Mouse (Mus musculus): ENCODE measurements at regions not wholly inside any gene's neighbourhood (a gene's known extent, or its start where the extent isn't known, plus 50 kb on each side); places are given as distances from the start of the nearest gene placed in this dataset.
A peak's percentile ranks its signal among the peaks of the same experiment; 100 is the strongest.

- Histone ChIP-seq H3K9ac (replicated peaks; ENCODE audit: low read depth, low read length) (no peak overlapping the region), H3K4me2 (ENCODE audit: low read depth, low read length) (no peak overlapping the region), H3K36me3 (ENCODE audit: control insufficient read depth, insufficient read depth, low read length) (no peaks in the 10 kb centered on the region), H3K27ac (ENCODE audit: low read depth, low read length) (no peak overlapping the region), H3K4me1 (ENCODE audit: control insufficient read depth, insufficient read depth, low read length) (peaks cover 5% of the 10 kb centered on the region; the same call in 1 of the 2 replicates), H3K27me3 (ENCODE audit: control insufficient read depth, insufficient read depth, low read length) (no peaks in the 10 kb centered on the region), H3K9me3 (ENCODE audit: control insufficient read depth, low read length) (no peaks in the 10 kb centered on the region), H3K4me3 (ENCODE audit: low read depth, low read length) (no peak overlapping the region)
- peak; percentile 25; the same call in 1 of the 2 replicates for ATAC-seq (ENCODE audit: low read depth)
- WGBS, result 80% methylated on average over 3 of the region's 3 CpGs
Measured at GRCm38 (mm10) chr1:18465303-18465829, 200.4 kb upstream of the Defb41 start.

- H3K27ac ChIP-seq (ENCODE audit: low read depth, low read length), result no peak overlapping the region
- WGBS, result 22% methylated on average over 1 of the region's 1 CpGs
Measured at GRCm38 (mm10) chr1:18463218-18463617, 198.3 kb upstream of the Defb41 start.

GRCm38 (mm10) chr1:18416297-18416732 lies 151.4 kb upstream of the Defb41 start:
- H3K27me3 ChIP-seq (ENCODE audit: control insufficient read depth, insufficient read depth, low read length), result no peaks in the 10 kb centered on the region
- 13% methylated on average over 3 of the region's 3 CpGs for WGBS
- no peaks in the 10 kb centered on the region for H3K36me3 ChIP-seq (ENCODE audit: control insufficient read depth, insufficient read depth, low read length)
- H3K4me3 ChIP-seq (ENCODE audit: low read depth, low read length), result no peak overlapping the region
- H3K4me1 ChIP-seq (ENCODE audit: control insufficient read depth, insufficient read depth, low read length), result peaks cover 6% of the 10 kb centered on the region; the same call in 1 of the 2 replicates
- peak overlapping the region; percentile 0; the same call in 1 of the 2 replicates for H3K9ac ChIP-seq (replicated peaks; ENCODE audit: low read depth, low read length)
- H3K9me3 ChIP-seq (ENCODE audit: control insufficient read depth, low read length), result no peaks in the 10 kb centered on the region
- peak; percentile 78; the same call in 1 of the 2 replicates for ATAC-seq (ENCODE audit: low read depth)
- no peak overlapping the region for H3K27ac ChIP-seq (ENCODE audit: low read depth, low read length)
- peak overlapping the region; percentile 4; the same call in 1 of the 2 replicates for H3K4me2 ChIP-seq (ENCODE audit: low read depth, low read length)

More at GRCm38 (mm10) chr1:18463218-18463617, 198.3 kb upstream of the Defb41 start:
- no peak overlapping the region for H3K9ac ChIP-seq (replicated peaks; ENCODE audit: low read depth, low read length)
- H3K4me3 ChIP-seq (ENCODE audit: low read depth, low read length), result no peak overlapping the region
- no peaks in the 10 kb centered on the region for H3K27me3 ChIP-seq (ENCODE audit: control insufficient read depth, insufficient read depth, low read length)
- no peaks in the 10 kb centered on the region for H3K9me3 ChIP-seq (ENCODE audit: control insufficient read depth, low read length)
- H3K4me2 ChIP-seq (ENCODE audit: low read depth, low read length), result no peak overlapping the region
- no peaks in the 10 kb centered on the region for H3K36me3 ChIP-seq (ENCODE audit: control insufficient read depth, insufficient read depth, low read length)
- peaks cover 5% of the 10 kb centered on the region; the same call in 1 of the 2 replicates for H3K4me1 ChIP-seq (ENCODE audit: control insufficient read depth, insufficient read depth, low read length)
- peak; percentile 59; the same call in 1 of the 2 replicates for ATAC-seq (ENCODE audit: low read depth)

- peak overlapping the region; percentile 2; the same call in 1 of the 2 replicates for H3K27ac ChIP-seq (ENCODE audit: low read depth, low read length)
- no peaks in the 10 kb centered on the region for H3K27me3 ChIP-seq (ENCODE audit: control insufficient read depth, insufficient read depth, low read length)
- H3K9me3 ChIP-seq (ENCODE audit: control insufficient read depth, low read length), result no peaks in the 10 kb centered on the region
- no peak overlapping the region for H3K4me3 ChIP-seq (ENCODE audit: low read depth, low read length)
- H3K9ac ChIP-seq (replicated peaks; ENCODE audit: low read depth, low read length), result peak overlapping the region; percentile 0; the same call in 1 of the 2 replicates
- no peaks in the 10 kb centered on the region for H3K36me3 ChIP-seq (ENCODE audit: control insufficient read depth, insufficient read depth, low read length)
- WGBS, result 7% methylated on average over 2 of the region's 2 CpGs
- peaks cover 6% of the 10 kb centered on the region; the same call in 1 of the 2 replicates for H3K4me1 ChIP-seq (ENCODE audit: control insufficient read depth, insufficient read depth, low read length)
- H3K4me2 ChIP-seq (ENCODE audit: low read depth, low read length), result peak overlapping the region; percentile 4; the same call in 1 of the 2 replicates
- peak; percentile 61; the same call in 1 of the 2 replicates for ATAC-seq (ENCODE audit: low read depth)
Measured at GRCm38 (mm10) chr1:18415879-18416278, 150.9 kb upstream of the Defb41 start.

GRCm38 (mm10) chr1:18412746-18413145 lies 147.8 kb upstream of the Defb41 start:
- no peaks in the 10 kb centered on the region for H3K36me3 ChIP-seq (ENCODE audit: control insufficient read depth, insufficient read depth, low read length)
- WGBS, result 73% methylated on average over 2 of the region's 2 CpGs
- H3K4me3 ChIP-seq (ENCODE audit: low read depth, low read length), result no peak overlapping the region
- H3K27me3 ChIP-seq (ENCODE audit: control insufficient read depth, insufficient read depth, low read length), result no peaks in the 10 kb centered on the region
- no peaks in the 10 kb centered on the region for H3K9me3 ChIP-seq (ENCODE audit: control insufficient read depth, low read length)
- no peak for ATAC-seq (ENCODE audit: low read depth)
- no peak overlapping the region for H3K27ac ChIP-seq (ENCODE audit: low read depth, low read length)
- no peak overlapping the region for H3K4me2 ChIP-seq (ENCODE audit: low read depth, low read length)
- H3K4me1 ChIP-seq (ENCODE audit: control insufficient read depth, insufficient read depth, low read length), result peaks cover 6% of the 10 kb centered on the region; the same call in 1 of the 2 replicates
- H3K9ac ChIP-seq (replicated peaks; ENCODE audit: low read depth, low read length), result no peak overlapping the region

GRCm38 (mm10) chr1:18389591-18389990 lies 124.7 kb upstream of the Defb41 start:
- Histone ChIP-seq H3K27me3 (ENCODE audit: control insufficient read depth, insufficient read depth, low read length) (no peaks in the 10 kb centered on the region), H3K4me3 (ENCODE audit: low read depth, low read length) (no peak overlapping the region), H3K27ac (ENCODE audit: low read depth, low read length) (no peak overlapping the region), H3K9me3 (ENCODE audit: control insufficient read depth, low read length) (no peaks in the 10 kb centered on the region), H3K9ac (replicated peaks; ENCODE audit: low read depth, low read length) (no peak overlapping the region), H3K4me2 (ENCODE audit: low read depth, low read length) (no peak overlapping the region), H3K36me3 (ENCODE audit: control insufficient read depth, insufficient read depth, low read length) (no peaks in the 10 kb centered on the region), H3K4me1 (ENCODE audit: control insufficient read depth, insufficient read depth, low read length) (no peaks in the 10 kb centered on the region)
- no peak for ATAC-seq (ENCODE audit: low read depth)

- 57% methylated on average over 4 of the region's 4 CpGs for WGBS
- no peak overlapping the region for H3K27ac ChIP-seq (ENCODE audit: low read depth, low read length)
- ATAC-seq (ENCODE audit: low read depth), result no peak
- H3K4me3 ChIP-seq (ENCODE audit: low read depth, low read length), result no peak overlapping the region
- no peaks in the 10 kb centered on the region for H3K9me3 ChIP-seq (ENCODE audit: control insufficient read depth, low read length)
- H3K36me3 ChIP-seq (ENCODE audit: control insufficient read depth, insufficient read depth, low read length), result no peaks in the 10 kb centered on the region
- H3K27me3 ChIP-seq (ENCODE audit: control insufficient read depth, insufficient read depth, low read length), result no peaks in the 10 kb centered on the region
- no peaks in the 10 kb centered on the region for H3K4me1 ChIP-seq (ENCODE audit: control insufficient read depth, insufficient read depth, low read length)
- H3K4me2 ChIP-seq (ENCODE audit: low read depth, low read length), result no peak overlapping the region
- no peak overlapping the region for H3K9ac ChIP-seq (replicated peaks; ENCODE audit: low read depth, low read length)
Measured at GRCm38 (mm10) chr1:18384079-18384478, 119.1 kb upstream of the Defb41 start.

- 63% methylated on average over 9 of the region's 9 CpGs for WGBS
- no peak for ATAC-seq (ENCODE audit: low read depth)
- Histone ChIP-seq H3K27ac (ENCODE audit: low read depth, low read length) (no peak overlapping the region), H3K36me3 (ENCODE audit: control insufficient read depth, insufficient read depth, low read length) (no peaks in the 10 kb centered on the region), H3K4me1 (ENCODE audit: control insufficient read depth, insufficient read depth, low read length) (no peaks in the 10 kb centered on the region), H3K4me3 (ENCODE audit: low read depth, low read length) (no peak overlapping the region), H3K4me2 (ENCODE audit: low read depth, low read length) (no peak overlapping the region), H3K9me3 (ENCODE audit: control insufficient read depth, low read length) (no peaks in the 10 kb centered on the region), H3K9ac (replicated peaks; ENCODE audit: low read depth, low read length) (no peak overlapping the region), H3K27me3 (ENCODE audit: control insufficient read depth, insufficient read depth, low read length) (no peaks in the 10 kb centered on the region)
Measured at GRCm38 (mm10) chr1:18359951-18360731, 95.2 kb upstream of the Defb41 start.

- no peaks in the 10 kb centered on the region for H3K9me3 ChIP-seq (ENCODE audit: control insufficient read depth, low read length)
- no peaks in the 10 kb centered on the region for H3K27me3 ChIP-seq (ENCODE audit: control insufficient read depth, insufficient read depth, low read length)
- H3K9ac ChIP-seq (replicated peaks; ENCODE audit: low read depth, low read length), result no peak overlapping the region
- no peak for ATAC-seq (ENCODE audit: low read depth)
- no peaks in the 10 kb centered on the region for H3K4me1 ChIP-seq (ENCODE audit: control insufficient read depth, insufficient read depth, low read length)
- no peak overlapping the region for H3K4me3 ChIP-seq (ENCODE audit: low read depth, low read length)
- WGBS, result 86% methylated on average over 1 of the region's 1 CpGs
- H3K36me3 ChIP-seq (ENCODE audit: control insufficient read depth, insufficient read depth, low read length), result no peaks in the 10 kb centered on the region
- H3K27ac ChIP-seq (ENCODE audit: low read depth, low read length), result no peak overlapping the region
- H3K4me2 ChIP-seq (ENCODE audit: low read depth, low read length), result no peak overlapping the region
Measured at GRCm38 (mm10) chr1:18338871-18339270, 73.9 kb upstream of the Defb41 start.

Data from neural tube, embryonic 14.5 days (tissue).